Mouse (Mus musculus) CH12.LX (cell line): ENCODE measurements around the gene Nhlh1. TPM values are rescaled to one million over a fixed set of nuclear protein-coding genes. Genes with fewer than 3 reads are reported as not detected.

Experiments
- polyA plus RNA-seq: library from polyadenylated mRNA; unstranded; fragments of >175 nt; gene quantifications from 2 replicates; pipeline ENCODE4 v1.2.1, GENCODE M21; 2012; ENCODE audit warnings: low read depth; ENCODE audit not compliant: insufficient read length
- total RNA-seq, 2 experiments: library from RNA; depleted of rRNA; stranded (reverse); fragments of 300-350 nt in 1 of 2; fragments of >200 nt in 1 of 2; gene quantifications; 2 replicates each; pipeline ENCODE4 v1.2.3; 2012 to 2014

Gene Nhlh1
- total and polyA plus RNA-seq, 3 experiments, result not detected

Other genes with a start within 250 kb of the Nhlh1 start
- 12.4 and 12.7 TPM in 2 replicates for gene Cd84, start 217.9 kb downstream of the Nhlh1 start, total RNA-seq (2012; rRNA removed)
- 24.3 and 31.8 TPM in 2 replicates for gene Cd84, start 217.9 kb downstream of the Nhlh1 start, total RNA-seq (2014; rRNA removed)
- 17.4 and 18.1 TPM in 2 replicates for gene Cd84, start 217.9 kb downstream of the Nhlh1 start, polyA plus RNA-seq
- 0.17 and 0.21 TPM in 2 replicates for gene Gm10521, start 161.9 kb downstream of the Nhlh1 start, total RNA-seq (2012; rRNA removed)
- gene Gm10521, start 161.9 kb downstream of the Nhlh1 start, total RNA-seq (2014; rRNA removed), result 0.13 and 0.16 TPM in 2 replicates
- gene Gm10521, start 161.9 kb downstream of the Nhlh1 start, polyA plus RNA-seq, result 1.6 and 1.7 TPM in 2 replicates
- 50.9 and 75.8 TPM in 2 replicates for gene Slamf6, start 140.1 kb downstream of the Nhlh1 start, total RNA-seq (2012; rRNA removed)
- gene Slamf6, start 140.1 kb downstream of the Nhlh1 start, total RNA-seq (2014; rRNA removed), result 172 and 180 TPM in 2 replicates
- gene Slamf6, start 140.1 kb downstream of the Nhlh1 start, polyA plus RNA-seq, result 124 and 127 TPM in 2 replicates
- 5.0 and 7.3 TPM in 2 replicates for gene Vangl2, start 29.1 kb downstream of the Nhlh1 start, total RNA-seq (2012; rRNA removed)
- 3.6 and 4.1 TPM in 2 replicates for gene Vangl2, start 29.1 kb downstream of the Nhlh1 start, total RNA-seq (2014; rRNA removed)
- gene Vangl2, start 29.1 kb downstream of the Nhlh1 start, polyA plus RNA-seq, result 7.9 and 9.4 TPM in 2 replicates
- 158 and 165 TPM in 2 replicates for gene Copa, start 25.0 kb upstream of the Nhlh1 start, total RNA-seq (2012; rRNA removed)
- gene Copa, start 25.0 kb upstream of the Nhlh1 start, total RNA-seq (2014; rRNA removed), result 155 and 157 TPM in 2 replicates
- 160 and 165 TPM in 2 replicates for gene Copa, start 25.0 kb upstream of the Nhlh1 start, polyA plus RNA-seq
- gene Ncstn, start 25.2 kb upstream of the Nhlh1 start, total RNA-seq (2012; rRNA removed), result 21.5 and 24.5 TPM in 2 replicates
- gene Ncstn, start 25.2 kb upstream of the Nhlh1 start, total RNA-seq (2014; rRNA removed), result 12.4 and 15.0 TPM in 2 replicates
- gene Ncstn, start 25.2 kb upstream of the Nhlh1 start, polyA plus RNA-seq, result 52.4 and 56.1 TPM in 2 replicates
- 43.5 and 46.0 TPM in 2 replicates for gene Pex19, start 69.2 kb upstream of the Nhlh1 start, total RNA-seq (2012; rRNA removed)
- gene Pex19, start 69.2 kb upstream of the Nhlh1 start, total RNA-seq (2014; rRNA removed), result 47.9 and 53.6 TPM in 2 replicates
- gene Pex19, start 69.2 kb upstream of the Nhlh1 start, polyA plus RNA-seq, result 58.2 and 60.5 TPM in 2 replicates
- gene Dcaf8, start 90.5 kb upstream of the Nhlh1 start, total RNA-seq (2012; rRNA removed), result 47.7 and 58.5 TPM in 2 replicates
- gene Dcaf8, start 90.5 kb upstream of the Nhlh1 start, total RNA-seq (2014; rRNA removed), result 46.2 and 50.1 TPM in 2 replicates
- 77.2 and 80.7 TPM in 2 replicates for gene Dcaf8, start 90.5 kb upstream of the Nhlh1 start, polyA plus RNA-seq
- 14.9 and 15.6 TPM in 2 replicates for gene Pea15a, start 149.2 kb upstream of the Nhlh1 start, total RNA-seq (2012; rRNA removed)
- 21.5 and 23.7 TPM in 2 replicates for gene Pea15a, start 149.2 kb upstream of the Nhlh1 start, total RNA-seq (2014; rRNA removed)
- 50.6 and 52.1 TPM in 2 replicates for gene Pea15a, start 149.2 kb upstream of the Nhlh1 start, polyA plus RNA-seq
- gene Casq1, start 162.3 kb upstream of the Nhlh1 start, total RNA-seq (2012; rRNA removed), result 0.21 TPM in 1 of 2 replicates, not detected in the other
- gene Casq1, start 162.3 kb upstream of the Nhlh1 start, total RNA-seq (2014; rRNA removed), result not detected in 2 replicates
- gene Casq1, start 162.3 kb upstream of the Nhlh1 start, polyA plus RNA-seq, result 0.96 and 0.98 TPM in 2 replicates
- gene Atp1a4, start 200.8 kb upstream of the Nhlh1 start, total RNA-seq (2012; rRNA removed), result not detected in 2 replicates
- not detected in 2 replicates for gene Atp1a4, start 200.8 kb upstream of the Nhlh1 start, total RNA-seq (2014; rRNA removed)
- gene Atp1a4, start 200.8 kb upstream of the Nhlh1 start, polyA plus RNA-seq, result 0.07 TPM in 1 of 2 replicates, not detected in the other
- gene Igsf8, start 204.1 kb upstream of the Nhlh1 start, total RNA-seq (2012; rRNA removed), result 29.3 and 37.0 TPM in 2 replicates
- 7.4 and 8.3 TPM in 2 replicates for gene Igsf8, start 204.1 kb upstream of the Nhlh1 start, total RNA-seq (2014; rRNA removed)
- gene Igsf8, start 204.1 kb upstream of the Nhlh1 start, polyA plus RNA-seq, result 22.1 and 25.9 TPM in 2 replicates
- 0.13 and 0.21 TPM in 2 replicates for gene Atp1a2, start 240.5 kb upstream of the Nhlh1 start, total RNA-seq (2012; rRNA removed)
- gene Atp1a2, start 240.5 kb upstream of the Nhlh1 start, total RNA-seq (2014; rRNA removed), result 0.03 and 0.07 TPM in 2 replicates
- 0.23 and 0.33 TPM in 2 replicates for gene Atp1a2, start 240.5 kb upstream of the Nhlh1 start, polyA plus RNA-seq